Mouse (Mus musculus) c-Kit-negative CD71-positive TER-119-positive erythroid progenitor cells, embryonic 14.5 days (primary cell): Measurements from ENCODE around the gene Cenpb.

Source experiments
- DNase-seq: peaks from one replicate; pipeline ENCODE4 v3.0.0-alpha.2; 2013; ENCODE audit warnings: low read depth, low spot score

The Cenpb gene

GRCm38 (mm10) chr2:131167984-131168383 lies 11.9 kb downstream of the Cenpb start:
- no peak for DNase-seq

- DNase-seq: no peak
Observed at GRCm38 (mm10) chr2:131166172-131166571, 13.7 kb downstream of the Cenpb start.

- no peak for DNase-seq
Observed at GRCm38 (mm10) chr2:131163924-131164323, 15.9 kb downstream of the Cenpb start.

GRCm38 (mm10) chr2:131160671-131161111 lies 19.2 kb downstream of the Cenpb start:
- no peak for DNase-seq

- DNase-seq: peak; percentile 99
Observed at GRCm38 (mm10) chr2:131159938-131160581, 19.8 kb downstream of the Cenpb start, which contains the start of gene 1700037H04Rik. Gene 1700037H04Rik (minus strand): TSS chr2:131160081.

GRCm38 (mm10) chr2:131159491-131159910 lies 20.4 kb downstream of the Cenpb start:
- DNase-seq: peak; percentile 69

GRCm38 (mm10) chr2:131156987-131157386 lies 22.9 kb downstream of the Cenpb start:
- no peak for DNase-seq

- no peak for DNase-seq
Observed at GRCm38 (mm10) chr2:131154036-131154435, 25.8 kb downstream of the Cenpb start.

- peak; percentile 68 for DNase-seq
Observed at GRCm38 (mm10) chr2:131152166-131152730, 27.6 kb downstream of the Cenpb start.

GRCm38 (mm10) chr2:131149254-131149578 lies 30.7 kb downstream of the Cenpb start:
- DNase-seq: no peak

- no peak for DNase-seq
Observed at GRCm38 (mm10) chr2:131148353-131149253, 31.3 kb downstream of the Cenpb start.

- DNase-seq: no peak
Observed at GRCm38 (mm10) chr2:131147043-131147365, 32.9 kb downstream of the Cenpb start.

- no peak for DNase-seq
Observed at GRCm38 (mm10) chr2:131146193-131147042, 33.4 kb downstream of the Cenpb start.

- DNase-seq: no peak
Observed at GRCm38 (mm10) chr2:131145536-131145935, 34.3 kb downstream of the Cenpb start.

- no peak for DNase-seq
Observed at GRCm38 (mm10) chr2:131145121-131145520, 34.7 kb downstream of the Cenpb start.

GRCm38 (mm10) chr2:131143007-131143780 lies 36.7 kb downstream of the Cenpb start:
- no peak for DNase-seq

- peak; percentile 72 for DNase-seq
Observed at GRCm38 (mm10) chr2:131142592-131142991, 37.3 kb downstream of the Cenpb start.

GRCm38 (mm10) chr2:131141336-131141986 lies 38.4 kb downstream of the Cenpb start:
- DNase-seq: no peak

- DNase-seq: no peak
Observed at GRCm38 (mm10) chr2:131140533-131140905, 39.3 kb downstream of the Cenpb start.

GRCm38 (mm10) chr2:131139886-131140532 lies 39.9 kb downstream of the Cenpb start:
- no peak for DNase-seq
